Mouse (Mus musculus): ENCODE measurements around the gene Dock1.

DNA sequence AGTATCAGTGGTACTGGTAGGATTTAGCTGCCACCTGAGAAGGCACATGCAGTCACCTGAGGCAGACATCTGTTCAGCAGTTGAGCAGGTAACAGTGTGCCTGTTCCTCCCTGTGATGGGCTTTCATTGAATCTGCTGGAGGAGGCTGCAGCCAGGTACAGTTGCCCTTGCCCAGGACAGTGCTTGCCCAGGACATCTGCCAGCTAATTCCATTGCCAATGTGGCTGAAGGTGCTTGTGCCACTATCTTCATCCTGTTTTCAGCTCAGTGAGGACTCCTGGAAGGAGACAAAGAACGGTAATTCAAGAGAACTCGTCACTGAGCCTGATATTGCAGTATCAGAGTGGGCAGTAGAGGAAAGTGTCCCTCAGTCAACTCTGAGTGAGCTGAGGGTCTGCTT lies 358.3 kb downstream of the Dock1 start:
- TF ChIP-seq POLR2A (IDR thresholded peaks at IDR 0.05; ENCODE audit: insufficient read depth, low read depth, low read length) (no peak), CTCF (IDR thresholded peaks at IDR 0.05; ENCODE audit: insufficient read depth, low read depth, low read length) (no peak)
